Mouse (Mus musculus) myocyte (in vitro differentiated cells): ENCODE measurements at regions not wholly inside any gene's neighbourhood (a gene's known extent, or its start where the extent isn't known, plus 50 kb on each side); places are given as distances from the start of the nearest gene placed in this dataset.

Experiments used
- CEBPB ChIP-seq: IDR thresholded peaks from 2 replicates; pipeline ENCODE4 v1.6.1; 2011; ENCODE audit warnings: mild to moderate bottlenecking, moderate library complexity; ENCODE audit not compliant: poor library complexity, insufficient read depth, severe bottlenecking
- E2F4 ChIP-seq: IDR thresholded peaks from one replicate; pipeline ENCODE4 v1.6.1; 2011; ENCODE audit warnings: mild to moderate bottlenecking, control low read depth, moderate library complexity; ENCODE audit not compliant: insufficient read depth
- MAX ChIP-seq: IDR thresholded peaks from one replicate; pipeline ENCODE4 v1.6.1; 2011; ENCODE audit warnings: low read depth, mild to moderate bottlenecking, control low read depth
- MYOD1 ChIP-seq, 3 experiments: IDR thresholded peaks; one replicate each; pipeline ENCODE4 v1.6.1; 2011; ENCODE audit warnings: control low read depth in 2 of 3, low read depth in 2 of 3, mild to moderate bottlenecking in 2 of 3, moderate library complexity in 1 of 3; ENCODE audit not compliant: insufficient read length in 2 of 3, control insufficient read depth in 1 of 3
- MYOG ChIP-seq, 3 experiments: IDR thresholded peaks; one replicate each; pipeline ENCODE4 v1.6.1; 2011; ENCODE audit warnings: control low read depth in 2 of 3, low read depth in 2 of 3, mild to moderate bottlenecking in 2 of 3; ENCODE audit not compliant: insufficient read length in 2 of 3, control insufficient read depth in 1 of 3, insufficient read depth in 1 of 3
- POLR2A ChIP-seq: IDR thresholded peaks from one replicate; pipeline ENCODE4 v1.6.1; 2011; ENCODE audit warnings: low read depth, mild to moderate bottlenecking, control low read depth, moderate library complexity; ENCODE audit not compliant: insufficient read length
- POLR2AphosphoS2 ChIP-seq: IDR thresholded peaks from one replicate; pipeline ENCODE4 v1.6.1; 2011; ENCODE audit warnings: low read depth, control low read depth; ENCODE audit not compliant: insufficient read length
- REST ChIP-seq: IDR thresholded peaks from one replicate; pipeline ENCODE4 v1.6.1; 2011; ENCODE audit warnings: mild to moderate bottlenecking, control low read depth, moderate library complexity; ENCODE audit not compliant: insufficient read depth, insufficient read length
- SRF ChIP-seq: IDR thresholded peaks from one replicate; pipeline ENCODE4 v1.6.1; 2011; ENCODE audit warnings: low read depth; ENCODE audit not compliant: control insufficient read depth, insufficient read length
- TCF12 ChIP-seq: IDR thresholded peaks from one replicate; pipeline ENCODE4 v1.6.1; 2011; ENCODE audit warnings: mild to moderate bottlenecking, control low read depth; ENCODE audit not compliant: poor library complexity, insufficient read depth, severe bottlenecking
- TCF3 ChIP-seq: IDR thresholded peaks from one replicate; pipeline ENCODE4 v1.6.1; 2011; ENCODE audit warnings: low read depth, control low read depth; ENCODE audit not compliant: insufficient read length
- USF1 ChIP-seq: IDR thresholded peaks from one replicate; pipeline ENCODE4 v1.6.1; 2011; ENCODE audit warnings: low read depth, mild to moderate bottlenecking, control low read depth, moderate library complexity

DNA sequence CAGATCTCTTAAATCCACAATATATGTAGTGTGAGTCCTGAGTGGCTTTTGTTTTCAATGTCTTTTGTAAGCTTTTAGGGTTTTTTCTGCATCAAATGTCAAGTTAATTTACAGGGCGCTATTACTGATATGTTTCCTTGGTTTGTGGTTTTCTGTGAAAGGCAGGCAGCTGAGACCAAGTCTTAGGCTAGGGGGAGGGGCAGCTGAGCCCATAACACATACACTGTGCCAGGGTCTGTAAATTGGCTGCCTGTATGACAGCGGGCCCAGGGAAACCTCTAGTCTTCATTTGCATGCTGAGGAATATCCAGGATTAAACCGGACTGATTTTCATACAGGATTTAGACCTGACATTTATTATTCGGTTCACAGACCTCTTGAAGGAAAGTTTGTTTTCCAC is 353.2 kb upstream of the Tmem161b start:
- TF ChIP-seq TCF12 (no peak), POLR2A (no peak), POLR2AphosphoS2 (no peak), CEBPB (no peak), E2F4 (no peak), USF1 (no peak), REST (no peak), MYOG (IDR thresholded peaks at IDR 0.05; ENCODE audit: control insufficient read depth in 1 of 3, insufficient read depth in 1 of 3, insufficient read length in 2 of 3, low read depth in 2 of 3) (no peak), SRF (no peak), MAX (no peak), MYOD1 (IDR thresholded peaks at IDR 0.05; ENCODE audit: control insufficient read depth in 1 of 3, insufficient read length in 2 of 3, low read depth in 2 of 3) (no peak), TCF3 (no peak)
